Mouse (Mus musculus): ENCODE measurements at regions not wholly inside any gene's neighbourhood (a gene's known extent, or its start where the extent isn't known, plus 50 kb on each side); places are given as distances from the start of the nearest gene placed in this dataset.

DNA sequence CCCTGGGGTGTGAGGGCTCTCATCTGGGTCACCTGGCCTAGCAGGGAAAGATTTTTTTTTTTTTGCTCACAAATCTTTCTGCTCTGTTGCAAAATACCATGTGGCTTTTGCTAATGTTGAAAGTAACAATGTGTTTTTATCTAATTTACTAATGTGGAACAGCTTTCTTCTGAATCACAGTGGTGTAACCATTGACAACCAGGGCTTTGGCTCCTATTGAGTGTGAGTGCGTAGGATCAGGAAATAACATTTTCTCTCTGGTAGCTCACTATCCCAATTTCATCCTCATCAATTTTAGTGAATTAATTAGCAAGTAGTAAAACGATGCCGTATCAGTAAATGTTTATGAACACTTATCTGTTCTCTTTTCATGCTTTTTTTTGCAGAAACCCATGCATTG, 163.9 kb upstream of the Pter start:
- Histone ChIP-seq H3K4me3 (ENCODE audit: insufficient read depth, low read length) (no peak overlapping the region), H3K4me1 (ENCODE audit: control insufficient read depth, insufficient read depth, low read length) (no peaks in the 10 kb centered on the region), H3K27ac (ENCODE audit: insufficient read depth, low read length) (no peak overlapping the region)
- TF ChIP-seq CTCF (IDR thresholded peaks at IDR 0.05; ENCODE audit: extremely low read depth, insufficient read depth, low read length) (no peak), POLR2A (IDR thresholded peaks at IDR 0.05; ENCODE audit: extremely low read depth, insufficient read depth, low read length) (no peak)

GRCm38 (mm10) chr2:12761461-12761860, 162.4 kb upstream of the Pter start:
- no peak for TF ChIP-seq POLR2A (IDR thresholded peaks at IDR 0.05; ENCODE audit: extremely low read depth, insufficient read depth, low read length)
- no peak for TF ChIP-seq CTCF (IDR thresholded peaks at IDR 0.05; ENCODE audit: extremely low read depth, insufficient read depth, low read length)

GRCm38 (mm10) chr2:12764510-12764909, 159.3 kb upstream of the Pter start:
- TF ChIP-seq CTCF (IDR thresholded peaks at IDR 0.05; ENCODE audit: extremely low read depth, insufficient read depth, low read length), result no peak
- TF ChIP-seq POLR2A (IDR thresholded peaks at IDR 0.05; ENCODE audit: extremely low read depth, insufficient read depth, low read length), result no peak
- no peak overlapping the region for H3K4me3 ChIP-seq (ENCODE audit: insufficient read depth, low read length)
- no peaks in the 10 kb centered on the region for H3K4me1 ChIP-seq (ENCODE audit: control insufficient read depth, insufficient read depth, low read length)
- H3K27ac ChIP-seq (ENCODE audit: insufficient read depth, low read length), result no peak overlapping the region

More at GRCm38 (mm10) chr2:12761461-12761860, 162.4 kb upstream of the Pter start:
- H3K4me3 ChIP-seq (ENCODE audit: insufficient read depth, low read length), result no peak overlapping the region
- H3K4me1 ChIP-seq (ENCODE audit: control insufficient read depth, insufficient read depth, low read length), result no peaks in the 10 kb centered on the region
- H3K27ac ChIP-seq (ENCODE audit: insufficient read depth, low read length), result no peak overlapping the region

GRCm38 (mm10) chr2:12765336-12765735, 158.5 kb upstream of the Pter start:
- H3K27ac ChIP-seq (ENCODE audit: insufficient read depth, low read length), result no peak overlapping the region
- H3K4me3 ChIP-seq (ENCODE audit: insufficient read depth, low read length), result no peak overlapping the region
- no peaks in the 10 kb centered on the region for H3K4me1 ChIP-seq (ENCODE audit: control insufficient read depth, insufficient read depth, low read length)
- TF ChIP-seq CTCF (IDR thresholded peaks at IDR 0.05; ENCODE audit: extremely low read depth, insufficient read depth, low read length) (no peak), POLR2A (IDR thresholded peaks at IDR 0.05; ENCODE audit: extremely low read depth, insufficient read depth, low read length) (no peak)

DNA sequence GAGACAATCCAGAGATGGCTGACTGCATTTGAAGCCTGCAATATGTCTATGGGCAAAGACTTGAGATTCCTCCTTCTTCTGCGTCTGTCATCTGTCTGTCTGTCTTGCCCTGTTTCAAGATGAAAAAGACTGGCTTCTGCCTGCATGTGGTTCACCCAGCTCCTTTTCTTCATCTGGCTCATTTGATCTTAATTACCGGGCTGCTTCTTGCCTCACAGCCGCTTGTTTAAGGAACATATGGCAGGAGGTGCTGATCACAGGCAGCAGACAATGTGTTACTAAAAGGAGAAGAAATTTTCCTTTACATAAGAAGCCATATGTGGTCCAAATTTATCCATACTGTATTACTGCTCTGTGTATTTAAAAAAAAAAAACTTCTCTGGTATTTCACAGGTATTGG, 147.0 kb upstream of the Pter start:
- TF ChIP-seq POLR2A (IDR thresholded peaks at IDR 0.05; ENCODE audit: extremely low read depth, insufficient read depth, low read length), result no peak
- no peak for TF ChIP-seq CTCF (IDR thresholded peaks at IDR 0.05; ENCODE audit: extremely low read depth, insufficient read depth, low read length)
- H3K4me3 ChIP-seq (ENCODE audit: insufficient read depth, low read length), result no peak overlapping the region
- peaks cover 3% of the 10 kb centered on the region for H3K4me1 ChIP-seq (ENCODE audit: control insufficient read depth, insufficient read depth, low read length)
- peak overlapping the region; percentile 83; the same call in 1 of the 2 replicates for H3K27ac ChIP-seq (ENCODE audit: insufficient read depth, low read length)

DNA sequence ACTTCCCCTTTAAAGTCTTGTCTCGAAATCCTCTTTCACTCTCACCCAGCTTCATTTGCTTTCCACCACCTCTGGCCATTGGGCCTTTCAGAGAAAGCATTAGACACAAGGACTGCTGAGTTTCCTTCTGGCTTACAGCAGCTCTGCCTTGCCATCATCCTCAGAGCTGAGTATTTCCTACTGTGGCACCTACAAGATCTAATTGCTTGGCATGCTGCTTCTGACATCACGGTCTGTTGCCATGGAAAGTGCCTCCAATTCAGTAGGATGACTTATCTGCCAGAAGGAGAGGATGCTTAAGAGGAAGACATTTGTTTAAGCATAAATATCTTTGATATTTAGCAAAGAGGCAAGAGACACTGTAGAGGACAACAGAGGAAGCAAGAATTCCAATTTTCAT, 146.1 kb upstream of the Pter start:
- TF ChIP-seq POLR2A (IDR thresholded peaks at IDR 0.05; ENCODE audit: extremely low read depth, insufficient read depth, low read length), result no peak
- TF ChIP-seq CTCF (IDR thresholded peaks at IDR 0.05; ENCODE audit: extremely low read depth, insufficient read depth, low read length), result no peak
- Histone ChIP-seq H3K27ac (ENCODE audit: insufficient read depth, low read length) (peak overlapping the region; percentile 48; the same call in 1 of the 2 replicates), H3K4me1 (ENCODE audit: control insufficient read depth, insufficient read depth, low read length) (peaks cover 3% of the 10 kb centered on the region), H3K4me3 (ENCODE audit: insufficient read depth, low read length) (no peak overlapping the region)

- H3K4me1 ChIP-seq (ENCODE audit: control insufficient read depth, insufficient read depth, low read length), result no peaks in the 10 kb centered on the region
- no peak for TF ChIP-seq POLR2A (IDR thresholded peaks at IDR 0.05; ENCODE audit: extremely low read depth, insufficient read depth, low read length)
- TF ChIP-seq CTCF (IDR thresholded peaks at IDR 0.05; ENCODE audit: extremely low read depth, insufficient read depth, low read length), result no peak
- no peak overlapping the region for H3K4me3 ChIP-seq (ENCODE audit: insufficient read depth, low read length)
- H3K27ac ChIP-seq (ENCODE audit: insufficient read depth, low read length), result no peak overlapping the region
These were observed 131.2 kb upstream of the Pter start for GRCm38 (mm10) chr2:12792596-12792995.

GRCm38 (mm10) chr2:12797615-12798169, 126.1 kb upstream of the Pter start:
- H3K4me3 ChIP-seq (ENCODE audit: insufficient read depth, low read length), result no peak overlapping the region
- H3K27ac ChIP-seq (ENCODE audit: insufficient read depth, low read length), result no peak overlapping the region
- no peak for TF ChIP-seq POLR2A (IDR thresholded peaks at IDR 0.05; ENCODE audit: extremely low read depth, insufficient read depth, low read length)
- TF ChIP-seq CTCF (IDR thresholded peaks at IDR 0.05; ENCODE audit: extremely low read depth, insufficient read depth, low read length), result no peak
- no peaks in the 10 kb centered on the region for H3K4me1 ChIP-seq (ENCODE audit: control insufficient read depth, insufficient read depth, low read length)

GRCm38 (mm10) chr2:12799153-12799925, 124.5 kb upstream of the Pter start:
- no peak for TF ChIP-seq CTCF (IDR thresholded peaks at IDR 0.05; ENCODE audit: extremely low read depth, insufficient read depth, low read length)
- TF ChIP-seq POLR2A (IDR thresholded peaks at IDR 0.05; ENCODE audit: extremely low read depth, insufficient read depth, low read length), result no peak
- H3K27ac ChIP-seq (ENCODE audit: insufficient read depth, low read length), result peak overlapping the region; percentile 1; the same call in 1 of the 2 replicates
- H3K4me1 ChIP-seq (ENCODE audit: control insufficient read depth, insufficient read depth, low read length), result no peaks in the 10 kb centered on the region
- H3K4me3 ChIP-seq (ENCODE audit: insufficient read depth, low read length), result no peak overlapping the region

GRCm38 (mm10) chr2:12802667-12803066, 121.2 kb upstream of the Pter start:
- Histone ChIP-seq H3K27ac (ENCODE audit: insufficient read depth, low read length) (no peak overlapping the region), H3K4me3 (ENCODE audit: insufficient read depth, low read length) (no peak overlapping the region), H3K4me1 (ENCODE audit: control insufficient read depth, insufficient read depth, low read length) (no peaks in the 10 kb centered on the region)
- TF ChIP-seq POLR2A (IDR thresholded peaks at IDR 0.05; ENCODE audit: extremely low read depth, insufficient read depth, low read length), result no peak
- TF ChIP-seq CTCF (IDR thresholded peaks at IDR 0.05; ENCODE audit: extremely low read depth, insufficient read depth, low read length), result no peak
